Mouse (Mus musculus): ENCODE measurements around the gene Cenpx. TPM values are rescaled to one million over a fixed set of nuclear protein-coding genes. Genes with fewer than 3 reads are reported as not detected.

Gene Cenpx
- polyA plus RNA-seq, 1 experiment = 109 TPM

DNA sequence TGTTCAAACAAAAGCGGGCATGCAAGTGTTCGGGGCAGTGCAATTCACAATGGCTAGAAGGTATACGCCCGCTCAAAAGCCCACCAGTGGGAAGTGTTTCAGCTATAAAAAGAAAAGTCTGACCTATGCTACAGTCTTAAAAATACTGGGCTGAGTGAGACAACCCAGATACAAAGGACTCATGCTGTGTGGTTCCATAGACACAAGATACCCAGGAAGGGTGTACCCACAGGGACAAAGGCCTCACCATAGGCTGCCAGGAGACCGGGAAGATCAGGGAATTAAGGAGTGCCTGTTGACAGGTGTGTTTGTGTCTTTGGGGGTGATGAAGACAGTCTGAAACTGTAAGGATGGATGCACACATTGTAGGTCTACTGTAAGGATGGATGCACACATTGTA is 49.8 kb downstream of the Cenpx start:
- Histone ChIP-seq H3K4me3 (ENCODE audit: insufficient read depth, low read length) (no peak overlapping the region), H3K27ac (ENCODE audit: insufficient read depth, low read depth, low read length) (no peak overlapping the region), H3K4me1 (ENCODE audit: control insufficient read depth, insufficient read depth, low read length) (no peaks in the 10 kb centered on the region)
- no peak for TF ChIP-seq CTCF (IDR thresholded peaks at IDR 0.05; ENCODE audit: low read depth, low read length)
- no peak for TF ChIP-seq POLR2A (IDR thresholded peaks at IDR 0.05; ENCODE audit: borderline replicate concordance, low read depth, low read length)

DNA sequence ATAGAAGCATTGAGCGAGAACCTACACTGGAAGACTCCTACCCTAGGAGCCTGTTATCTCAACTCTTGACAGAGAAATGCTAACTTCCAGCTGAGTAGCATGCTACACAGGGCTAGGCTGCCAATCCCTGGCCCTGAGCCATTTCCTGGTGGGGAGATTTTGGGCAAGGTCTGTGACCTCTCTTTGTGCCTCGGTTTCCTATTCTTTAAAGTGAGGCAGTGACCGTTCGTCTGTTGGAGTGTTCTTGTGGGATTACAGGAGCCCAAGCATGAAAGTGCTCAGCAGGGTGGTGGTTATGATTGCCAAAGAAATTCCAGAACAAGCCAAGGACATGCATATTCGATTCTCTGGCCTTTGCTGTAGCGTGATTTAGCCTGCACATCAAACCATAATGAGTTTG is 50.8 kb downstream of the Cenpx start:
- H3K4me1 ChIP-seq (ENCODE audit: control insufficient read depth, insufficient read depth, low read length) = no peaks in the 10 kb centered on the region
- no peak overlapping the region for H3K27ac ChIP-seq (ENCODE audit: insufficient read depth, low read depth, low read length)
- no peak overlapping the region for H3K4me3 ChIP-seq (ENCODE audit: insufficient read depth, low read length)
- TF ChIP-seq CTCF (IDR thresholded peaks at IDR 0.05; ENCODE audit: low read depth, low read length) = no peak
- no peak for TF ChIP-seq POLR2A (IDR thresholded peaks at IDR 0.05; ENCODE audit: borderline replicate concordance, low read depth, low read length)

DNA sequence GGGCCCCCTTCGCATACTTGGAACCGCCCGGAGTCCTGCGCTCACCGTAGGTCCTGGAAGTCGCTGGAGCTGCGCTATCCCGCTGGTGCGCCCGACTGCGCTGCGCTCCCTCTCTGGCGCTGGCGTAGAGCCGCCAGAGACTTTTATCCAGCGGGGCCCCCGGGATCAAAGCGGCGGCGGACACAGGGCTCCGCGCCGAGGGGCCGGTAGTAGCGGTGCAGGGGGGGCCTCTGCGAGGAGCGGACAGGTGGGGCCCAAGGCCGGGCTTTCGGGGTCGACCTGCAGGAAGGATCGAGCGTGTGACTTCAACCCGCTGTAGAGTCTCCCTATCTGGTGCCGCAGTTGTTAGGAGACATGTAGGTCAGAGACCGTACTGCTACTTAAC is 52.5 kb downstream of the Cenpx start, which contains the start of gene Notum:
TSS of gene Notum (minus strand) at position 100 of the 385 bp plus-strand sequence.
- Histone ChIP-seq H3K27ac (ENCODE audit: insufficient read depth, low read depth, low read length) (no peak within 1 kb of the TSS), H3K4me1 (ENCODE audit: control insufficient read depth, insufficient read depth, low read length) (no peaks in the 10 kb centered on the region), H3K4me3 (ENCODE audit: insufficient read depth, low read length) (peak within 1 kb of the TSS; percentile 43)
- TF ChIP-seq POLR2A (IDR thresholded peaks at IDR 0.05; ENCODE audit: borderline replicate concordance, low read depth, low read length) (no peak), CTCF (IDR thresholded peaks at IDR 0.05; ENCODE audit: low read depth, low read length) (no peak)

Other genes with a start within 250 kb of the Cenpx start
- gene Arl16, start 246.1 kb downstream of the Cenpx start, polyA plus RNA-seq (2012; ENCODE audit: insufficient read depth, insufficient read length, missing spikeins) = 13.0 and 13.6 TPM in 2 replicates
- 43.3 and 46.7 TPM in 2 replicates for gene Mrpl12, start 229.1 kb downstream of the Cenpx start, polyA plus RNA-seq (2012; ENCODE audit: insufficient read depth, insufficient read length, missing spikeins)
- 62.9 and 65.6 TPM in 2 replicates for gene Slc25a10, start 221.9 kb downstream of the Cenpx start, polyA plus RNA-seq (2012; ENCODE audit: insufficient read depth, insufficient read length, missing spikeins)
- gene Gcgr, start 183.0 kb downstream of the Cenpx start, polyA plus RNA-seq (2012; ENCODE audit: insufficient read depth, insufficient read length, missing spikeins) = not detected in 2 replicates
- gene Mcrip1, start 164.0 kb downstream of the Cenpx start, polyA plus RNA-seq (2012; ENCODE audit: insufficient read depth, insufficient read length, missing spikeins) = 63.5 and 64.0 TPM in 2 replicates
- not detected in 2 replicates for gene Ppp1r27, start 162.6 kb downstream of the Cenpx start, polyA plus RNA-seq (2012; ENCODE audit: insufficient read depth, insufficient read length, missing spikeins)
- gene P4hb, start 140.5 kb downstream of the Cenpx start, polyA plus RNA-seq (2012; ENCODE audit: insufficient read depth, insufficient read length, missing spikeins) = 292 and 334 TPM in 2 replicates
- 628 and 760 TPM in 2 replicates for gene Arhgdia, start 132.1 kb downstream of the Cenpx start, polyA plus RNA-seq (2012; ENCODE audit: insufficient read depth, insufficient read length, missing spikeins)
- gene Alyref, start 115.4 kb downstream of the Cenpx start, polyA plus RNA-seq (2012; ENCODE audit: insufficient read depth, insufficient read length, missing spikeins) = 97.5 and 121 TPM in 2 replicates
- 127 and 128 TPM in 2 replicates for gene Anapc11, start 115.3 kb downstream of the Cenpx start, polyA plus RNA-seq (2012; ENCODE audit: insufficient read depth, insufficient read length, missing spikeins)
- 1.4 TPM in 1 of 2 replicates, not detected in the other for gene Npb, start 105.3 kb downstream of the Cenpx start, polyA plus RNA-seq (2012; ENCODE audit: insufficient read depth, insufficient read length, missing spikeins)
- 52.4 and 64.5 TPM in 2 replicates for gene Pcyt2, start 95.8 kb downstream of the Cenpx start, polyA plus RNA-seq (2012; ENCODE audit: insufficient read depth, insufficient read length, missing spikeins)
- gene Sirt7, start 88.5 kb downstream of the Cenpx start, polyA plus RNA-seq (2012; ENCODE audit: insufficient read depth, insufficient read length, missing spikeins) = 78.5 and 91.5 TPM in 2 replicates
- gene Mafg, start 80.1 kb downstream of the Cenpx start, polyA plus RNA-seq (2012; ENCODE audit: insufficient read depth, insufficient read length, missing spikeins) = 76.0 and 77.5 TPM in 2 replicates
- 0.61 and 0.78 TPM in 2 replicates for gene Pycr1, start 70.0 kb downstream of the Cenpx start, polyA plus RNA-seq (2012; ENCODE audit: insufficient read depth, insufficient read length, missing spikeins)
- not detected in 2 replicates for gene Myadml2, start 65.6 kb downstream of the Cenpx start, polyA plus RNA-seq (2012; ENCODE audit: insufficient read depth, insufficient read length, missing spikeins)
- gene Notum, start 52.6 kb downstream of the Cenpx start, polyA plus RNA-seq (2012; ENCODE audit: insufficient read depth, insufficient read length, missing spikeins) = not detected in 2 replicates
- gene Aspscr1, start 40.8 kb downstream of the Cenpx start, polyA plus RNA-seq (2012; ENCODE audit: insufficient read depth, insufficient read length, missing spikeins) = 42.8 and 50.5 TPM in 2 replicates
- 34.3 and 46.1 TPM in 2 replicates for gene Lrrc45, start 187 bp upstream of the Cenpx start, polyA plus RNA-seq (2012; ENCODE audit: insufficient read depth, insufficient read length, missing spikeins)
- gene Rac3, start 7.7 kb upstream of the Cenpx start, polyA plus RNA-seq (2012; ENCODE audit: insufficient read depth, insufficient read length, missing spikeins) = 14.3 and 18.1 TPM in 2 replicates
- 65.0 and 65.6 TPM in 2 replicates for gene Dcxr, start 13.5 kb upstream of the Cenpx start, polyA plus RNA-seq (2012; ENCODE audit: insufficient read depth, insufficient read length, missing spikeins)
- gene Cbr2, start 18.4 kb upstream of the Cenpx start, polyA plus RNA-seq (2012; ENCODE audit: insufficient read depth, insufficient read length, missing spikeins) = 57.0 and 81.4 TPM in 2 replicates
- 13.2 and 32.4 TPM in 2 replicates for gene Hmga1b, start 49.1 kb upstream of the Cenpx start, polyA plus RNA-seq (2012; ENCODE audit: insufficient read depth, insufficient read length, missing spikeins)
- 18.3 and 22.6 TPM in 2 replicates for gene Rfng, start 70.5 kb upstream of the Cenpx start, polyA plus RNA-seq (2012; ENCODE audit: insufficient read depth, insufficient read length, missing spikeins)
- 34.7 and 41.1 TPM in 2 replicates for gene Gps1, start 70.5 kb upstream of the Cenpx start, polyA plus RNA-seq (2012; ENCODE audit: insufficient read depth, insufficient read length, missing spikeins)
- 22.7 and 28.5 TPM in 2 replicates for gene Dus1l, start 82.7 kb upstream of the Cenpx start, polyA plus RNA-seq (2012; ENCODE audit: insufficient read depth, insufficient read length, missing spikeins)
- 6.9 and 8.1 TPM in 2 replicates for gene Fasn, start 110.8 kb upstream of the Cenpx start, polyA plus RNA-seq (2012; ENCODE audit: insufficient read depth, insufficient read length, missing spikeins)
- gene Ccdc57, start 219.1 kb upstream of the Cenpx start, polyA plus RNA-seq (2012; ENCODE audit: insufficient read depth, insufficient read length, missing spikeins) = 3.0 and 4.1 TPM in 2 replicates
- 45.2 and 50.5 TPM in 2 replicates for gene Slc16a3, start 234.7 kb upstream of the Cenpx start, polyA plus RNA-seq (2012; ENCODE audit: insufficient read depth, insufficient read length, missing spikeins)

Measured in bone marrow macrophage, adult 2 months (primary cell).